Mouse (Mus musculus) cerebellum, adult 2 months (tissue): ENCODE data around the gene Arl8a. TPM values are rescaled to one million over a fixed set of nuclear protein-coding genes. Genes with fewer than 3 reads are reported as not detected.

Experiments
- DNase-seq, 2 experiments: peaks; one replicate each; pipeline ENCODE4 v3.0.0; 2021
- H3K27ac ChIP-seq: fragments of 200-500 bp; 2 replicates; pipeline ENCODE4 v1.5.1; 2012; ENCODE audit warnings: low read length, control low read depth, inconsistent platforms; ENCODE audit not compliant: insufficient read depth
- H3K27me3 ChIP-seq: fragments of 200-500 bp; 2 replicates; pipeline ENCODE4 v1.6.1; 2012; ENCODE audit warnings: inconsistent platforms, mild to moderate bottlenecking, low read length, moderate library complexity; ENCODE audit not compliant: control insufficient read depth, insufficient read depth
- H3K4me1 ChIP-seq: fragments of 200-500 bp; 2 replicates; pipeline ENCODE4 v1.6.1; 2011; ENCODE audit warnings: low read length; ENCODE audit not compliant: control insufficient read depth, insufficient read depth
- H3K4me3 ChIP-seq: fragments of 200-500 bp; replicated peaks from 2 replicates; pipeline ENCODE3; 2011; ENCODE audit warnings: mild to moderate bottlenecking, low read depth, low read length, control low read depth; ENCODE audit not compliant: insufficient read depth
- CTCF ChIP-seq: fragments of 200-500 bp; IDR thresholded peaks from 2 replicates; pipeline ENCODE4 v1.5.1; 2011; ENCODE audit warnings: low read depth, mild to moderate bottlenecking, control low read depth, low read length, moderate library complexity, borderline replicate concordance; ENCODE audit not compliant: insufficient read depth
- POLR2A ChIP-seq: fragments of 200-500 bp; IDR thresholded peaks from 2 replicates; pipeline ENCODE4 v1.6.1; 2011; ENCODE audit warnings: low read length, control low read depth, borderline replicate concordance; ENCODE audit not compliant: insufficient read depth
- WGBS: fragments of 180-500 bp; shearing (Covaris S2); methylation state at CpG from one replicate; pipeline ENCODE4 v1.1.7; 2018; 5-methylcytosine and 5-hydroxymethylcytosine counted together
- polyA plus RNA-seq: library from polyadenylated mRNA; depleted of rRNA; stranded (reverse); fragments of >200 nt; gene quantifications from 2 replicates; pipeline ENCODE4 v1.2.3, GENCODE M21; 2012

Arl8a gene
- polyA plus RNA-seq, 1 experiment = 297 TPM

GRCm38 (mm10) chr1:135112661-135113060 is 34.0 kb upstream of the Arl8a start:
- TF ChIP-seq POLR2A = no peak
- peak; percentile 85 for TF ChIP-seq CTCF
- no peak overlapping the region for H3K4me3 ChIP-seq
- 11% methylated on average over 8 of the region's 8 CpGs for WGBS
- H3K27ac ChIP-seq = no peak overlapping the region
- H3K4me1 ChIP-seq = no peaks in the 10 kb centered on the region
- H3K27me3 ChIP-seq = no peaks in the 10 kb centered on the region
- DNase-seq = peak in 1 of 2 experiments; percentile 39

- Histone ChIP-seq H3K4me3 (no peak overlapping the region), H3K4me1 (0 out of 2 replicates have a peak, but pooled peaks cover 6% of the 10 kb centered on the region), H3K27me3 (no peaks in the 10 kb centered on the region), H3K27ac (no peak overlapping the region)
- no peak for DNase-seq
- 98% methylated on average over 8 of the region's 8 CpGs for WGBS
- no peak for TF ChIP-seq CTCF
- TF ChIP-seq POLR2A = no peak
These were observed 21.9 kb upstream of the Arl8a start for GRCm38 (mm10) chr1:135124573-135125363.

GRCm38 (mm10) chr1:135125990-135126389 is 20.6 kb upstream of the Arl8a start:
- no peak for TF ChIP-seq CTCF
- TF ChIP-seq POLR2A = no peak
- Histone ChIP-seq H3K27me3 (no peaks in the 10 kb centered on the region), H3K4me1 (0 out of 2 replicates have a peak, but pooled peaks cover 6% of the 10 kb centered on the region), H3K4me3 (no peak overlapping the region), H3K27ac (no peak overlapping the region)
- WGBS = 24% methylated on average over 8 of the region's 8 CpGs
- DNase-seq = no peak

- no peak for DNase-seq
- no peak for TF ChIP-seq CTCF
- TF ChIP-seq POLR2A = no peak
- Histone ChIP-seq H3K27me3 (no peaks in the 10 kb centered on the region), H3K4me3 (no peak overlapping the region), H3K4me1 (0 out of 2 replicates have a peak, but pooled peaks cover 6% of the 10 kb centered on the region), H3K27ac (no peak overlapping the region)
- 72% methylated on average over 4 of the region's 4 CpGs for WGBS
These were observed 20.1 kb upstream of the Arl8a start for GRCm38 (mm10) chr1:135126443-135127027.

- 51% methylated on average over 6 of the region's 6 CpGs for WGBS
- DNase-seq = no peak
- no peak for TF ChIP-seq POLR2A
- TF ChIP-seq CTCF = no peak
- Histone ChIP-seq H3K27me3 (no peaks in the 10 kb centered on the region), H3K27ac (no peak overlapping the region), H3K4me1 (peaks cover 12% of the 10 kb centered on the region), H3K4me3 (no peak overlapping the region)
These were observed 18.6 kb upstream of the Arl8a start for GRCm38 (mm10) chr1:135128011-135128441.

GRCm38 (mm10) chr1:135128986-135129385 is 17.6 kb upstream of the Arl8a start:
- no peak for DNase-seq
- Histone ChIP-seq H3K4me1 (peaks cover 12% of the 10 kb centered on the region), H3K27ac (no peak overlapping the region), H3K27me3 (no peaks in the 10 kb centered on the region), H3K4me3 (no peak overlapping the region)
- no peak for TF ChIP-seq CTCF
- TF ChIP-seq POLR2A = no peak
- 63% methylated on average over 9 of the region's 9 CpGs for WGBS

- Histone ChIP-seq H3K4me3 (no peak overlapping the region), H3K27me3 (no peaks in the 10 kb centered on the region), H3K4me1 (peaks cover 12% of the 10 kb centered on the region), H3K27ac (no peak overlapping the region)
- no peak for DNase-seq
- 62% methylated on average over 9 of the region's 9 CpGs for WGBS
- TF ChIP-seq CTCF (no peak), POLR2A (no peak)
These were observed 17.0 kb upstream of the Arl8a start for GRCm38 (mm10) chr1:135129543-135130183.
